Mouse (Mus musculus) 3T3-L1 (cell line): ENCODE measurements around the gene Tnfsf11.

Source experiments
- DNase-seq: peaks from one replicate; pipeline ENCODE4 v3.0.0-alpha.2; 2015; ENCODE audit warnings: low read depth, low spot score

Tnfsf11 gene

GRCm38 (mm10) chr14:78288903-78289302 lies 18.9 kb downstream of the Tnfsf11 start:
- no peak for DNase-seq

GRCm38 (mm10) chr14:78287906-78288800 lies 19.7 kb downstream of the Tnfsf11 start:
- peak; percentile 78 for DNase-seq

- no peak for DNase-seq
These were observed 21.8 kb downstream of the Tnfsf11 start for GRCm38 (mm10) chr14:78286011-78286548.

- no peak for DNase-seq
These were observed 25.4 kb downstream of the Tnfsf11 start for GRCm38 (mm10) chr14:78282490-78282889.

GRCm38 (mm10) chr14:78276395-78276930 lies 31.4 kb downstream of the Tnfsf11 start:
- no peak for DNase-seq

GRCm38 (mm10) chr14:78274851-78275250 lies 33.0 kb downstream of the Tnfsf11 start:
- no peak for DNase-seq

- DNase-seq = no peak
These were observed 33.7 kb downstream of the Tnfsf11 start for GRCm38 (mm10) chr14:78274146-78274545.

- DNase-seq = peak; percentile 66
These were observed 34.3 kb downstream of the Tnfsf11 start for GRCm38 (mm10) chr14:78273571-78273970.

- DNase-seq = no peak
These were observed 43.0 kb downstream of the Tnfsf11 start for GRCm38 (mm10) chr14:78264876-78265275.

GRCm38 (mm10) chr14:78262596-78262995 lies 45.2 kb downstream of the Tnfsf11 start:
- DNase-seq = no peak

GRCm38 (mm10) chr14:78261246-78261645 lies 46.6 kb downstream of the Tnfsf11 start:
- no peak for DNase-seq

- no peak for DNase-seq
These were observed 53.8 kb downstream of the Tnfsf11 start for GRCm38 (mm10) chr14:78254017-78254416.

- no peak for DNase-seq
These were observed 61.2 kb downstream of the Tnfsf11 start for GRCm38 (mm10) chr14:78246601-78247000.

GRCm38 (mm10) chr14:78244811-78245210 lies 63.0 kb downstream of the Tnfsf11 start:
- peak; percentile 88 for DNase-seq

- DNase-seq = no peak
These were observed 68.5 kb downstream of the Tnfsf11 start for GRCm38 (mm10) chr14:78239346-78239745.

- DNase-seq = no peak
These were observed 70.6 kb downstream of the Tnfsf11 start for GRCm38 (mm10) chr14:78237238-78237637.

GRCm38 (mm10) chr14:78236144-78236543 lies 71.7 kb downstream of the Tnfsf11 start:
- peak; percentile 60 for DNase-seq

GRCm38 (mm10) chr14:78235296-78235695 lies 72.5 kb downstream of the Tnfsf11 start:
- DNase-seq = no peak

- no peak for DNase-seq
These were observed 78.8 kb downstream of the Tnfsf11 start for GRCm38 (mm10) chr14:78229012-78229411.
